Mouse (Mus musculus): Measurements from ENCODE around the gene Arid1b. TPM values are rescaled to one million over a fixed set of nuclear protein-coding genes. Genes with fewer than 3 reads are reported as not detected.
A peak's percentile ranks its signal among the peaks of the same experiment; 100 is the strongest.

Arid1b gene
- polyA plus RNA-seq, 1 experiment, result 9.1 TPM

- TF ChIP-seq MAX (IDR thresholded peaks at IDR 0.05) (no peak), CTCF (IDR thresholded peaks at IDR 0.05; ENCODE audit: control insufficient read depth, insufficient read depth, insufficient read length) (no peak), MYOG (IDR thresholded peaks at IDR 0.05; ENCODE audit: control insufficient read depth, extremely low read depth, insufficient read length) (no peak), USF1 (IDR thresholded peaks at IDR 0.05; ENCODE audit: low read depth) (no peak), CEBPB (IDR thresholded peaks at IDR 0.05; ENCODE audit: low read depth) (no peak), MYOD1 (IDR thresholded peaks at IDR 0.05; ENCODE audit: control insufficient read depth, insufficient read length, low read depth) (no peak), FOSL1 (IDR thresholded peaks at IDR 0.05; ENCODE audit: insufficient read depth, low read length, poor library complexity, severe bottlenecking) (no peak)
- no peak overlapping the region for H3K4me3 ChIP-seq (ENCODE audit: insufficient read depth, poor library complexity, severe bottlenecking)
Observed at GRCm38 (mm10) chr17:4990911-4991560, 3.1 kb upstream of the Arid1b start.

DNA sequence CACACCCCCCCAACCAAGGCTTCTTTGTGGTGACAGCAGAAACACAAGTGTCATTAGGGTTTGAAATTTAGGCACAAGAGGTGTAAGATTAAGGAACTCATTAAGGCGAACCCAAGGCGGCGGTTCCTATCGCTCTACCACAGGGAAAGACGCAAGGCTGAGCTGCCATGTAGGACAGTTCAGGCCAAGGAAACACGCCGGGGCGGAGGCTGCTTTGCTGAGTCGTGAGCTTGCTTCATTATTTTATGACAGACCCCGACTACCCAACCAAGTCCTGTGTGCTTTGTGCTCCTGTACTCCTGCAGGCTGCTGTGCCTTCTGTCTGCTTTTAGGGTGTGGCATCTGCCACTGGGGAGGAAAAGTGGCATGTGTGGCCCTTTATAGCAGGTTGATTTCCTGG, 2.5 kb upstream of the Arid1b start:
- TF ChIP-seq FOSL1 (IDR thresholded peaks at IDR 0.05; ENCODE audit: insufficient read depth, low read length, poor library complexity, severe bottlenecking) (no peak), MYOG (IDR thresholded peaks at IDR 0.05; ENCODE audit: control insufficient read depth, extremely low read depth, insufficient read length) (no peak), MAX (IDR thresholded peaks at IDR 0.05) (no peak), USF1 (IDR thresholded peaks at IDR 0.05; ENCODE audit: low read depth) (no peak), CTCF (IDR thresholded peaks at IDR 0.05; ENCODE audit: control insufficient read depth, insufficient read depth, insufficient read length) (no peak), MYOD1 (IDR thresholded peaks at IDR 0.05; ENCODE audit: control insufficient read depth, insufficient read length, low read depth) (no peak), CEBPB (IDR thresholded peaks at IDR 0.05; ENCODE audit: low read depth) (no peak)
- no peaks in the 10 kb centered on the region for H3K27me3 ChIP-seq (ENCODE audit: control insufficient read depth, insufficient read depth, insufficient read length)
- H3K36me3 ChIP-seq (ENCODE audit: control insufficient read depth, insufficient read depth), result no peaks in the 10 kb centered on the region
- no peak overlapping the region for H3K4me3 ChIP-seq (ENCODE audit: insufficient read depth, poor library complexity, severe bottlenecking)
- peaks cover under 1% of the 10 kb centered on the region for H3K79me3 ChIP-seq (ENCODE audit: low read depth)
- H3ac ChIP-seq (ENCODE audit: control insufficient read depth, insufficient read length, low read depth), result no peak overlapping the region
- H3K79me2 ChIP-seq (ENCODE audit: control insufficient read depth, insufficient read depth), result peaks cover 8% of the 10 kb centered on the region

More at GRCm38 (mm10) chr17:4990911-4991560, 3.1 kb upstream of the Arid1b start:
- H3K79me2 ChIP-seq (ENCODE audit: control insufficient read depth, insufficient read depth), result peaks cover 3% of the 10 kb centered on the region
- no peaks in the 10 kb centered on the region for H3K79me3 ChIP-seq (ENCODE audit: low read depth)
- H3K27me3 ChIP-seq (ENCODE audit: control insufficient read depth, insufficient read depth, insufficient read length), result no peaks in the 10 kb centered on the region
- H3K36me3 ChIP-seq (ENCODE audit: control insufficient read depth, insufficient read depth), result no peaks in the 10 kb centered on the region
- H3ac ChIP-seq (ENCODE audit: control insufficient read depth, insufficient read length, low read depth), result no peak overlapping the region

- Histone ChIP-seq H3K27me3 (ENCODE audit: control insufficient read depth, insufficient read depth, insufficient read length) (no peaks in the 10 kb centered on the region), H3K79me2 (ENCODE audit: control insufficient read depth, insufficient read depth) (peaks cover 27% of the 10 kb centered on the region), H3K79me3 (ENCODE audit: low read depth) (peaks cover 18% of the 10 kb centered on the region), H3ac (ENCODE audit: control insufficient read depth, insufficient read length, low read depth) (peak overlapping the region; percentile 88), H3K36me3 (ENCODE audit: control insufficient read depth, insufficient read depth) (no peaks in the 10 kb centered on the region), H3K4me3 (ENCODE audit: insufficient read depth, poor library complexity, severe bottlenecking) (peak overlapping the region; percentile 64)
- TF ChIP-seq CTCF (IDR thresholded peaks at IDR 0.05; ENCODE audit: control insufficient read depth, insufficient read depth, insufficient read length) (no peak), MYOD1 (IDR thresholded peaks at IDR 0.05; ENCODE audit: control insufficient read depth, insufficient read length, low read depth) (no peak), FOSL1 (IDR thresholded peaks at IDR 0.05; ENCODE audit: insufficient read depth, low read length, poor library complexity, severe bottlenecking) (no peak), USF1 (IDR thresholded peaks at IDR 0.05; ENCODE audit: low read depth) (no peak), MYOG (IDR thresholded peaks at IDR 0.05; ENCODE audit: control insufficient read depth, extremely low read depth, insufficient read length) (no peak), CEBPB (IDR thresholded peaks at IDR 0.05; ENCODE audit: low read depth) (no peak), MAX (IDR thresholded peaks at IDR 0.05) (no peak)
Observed at GRCm38 (mm10) chr17:4993497-4993839, 664 bp upstream of the Arid1b start.

DNA sequence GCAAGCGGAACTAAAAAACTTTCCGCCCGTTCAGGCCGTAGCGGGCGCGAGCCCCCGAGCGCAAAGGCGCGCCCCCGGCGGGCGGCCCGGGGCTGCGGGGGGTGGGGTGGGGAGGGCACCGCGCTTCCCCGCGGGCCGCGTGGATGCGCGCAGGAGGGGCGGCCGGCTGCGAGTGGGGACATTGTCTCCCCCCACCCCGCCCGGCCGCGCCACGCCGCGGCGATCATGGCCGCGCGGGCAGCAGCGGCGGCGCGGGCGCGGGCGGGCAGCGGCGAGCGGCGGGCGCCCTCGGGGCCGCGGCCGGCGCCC, 326 bp downstream of the Arid1b start:
- Histone ChIP-seq H3K36me3 (ENCODE audit: control insufficient read depth, insufficient read depth) (no peaks in the 10 kb centered on the region), H3K79me3 (ENCODE audit: low read depth) (peaks cover 28% of the 10 kb centered on the region), H3K79me2 (ENCODE audit: control insufficient read depth, insufficient read depth) (peaks cover 37% of the 10 kb centered on the region), H3ac (ENCODE audit: control insufficient read depth, insufficient read length, low read depth) (peak overlapping the region; percentile 88), H3K27me3 (ENCODE audit: control insufficient read depth, insufficient read depth, insufficient read length) (no peaks in the 10 kb centered on the region), H3K4me3 (ENCODE audit: insufficient read depth, poor library complexity, severe bottlenecking) (peak overlapping the region; percentile 64)
- TF ChIP-seq USF1 (IDR thresholded peaks at IDR 0.05; ENCODE audit: low read depth), result no peak
- no peak for TF ChIP-seq MAX (IDR thresholded peaks at IDR 0.05)
- TF ChIP-seq MYOD1 (IDR thresholded peaks at IDR 0.05; ENCODE audit: control insufficient read depth, insufficient read length, low read depth), result no peak
- no peak for TF ChIP-seq FOSL1 (IDR thresholded peaks at IDR 0.05; ENCODE audit: insufficient read depth, low read length, poor library complexity, severe bottlenecking)
- TF ChIP-seq MYOG (IDR thresholded peaks at IDR 0.05; ENCODE audit: control insufficient read depth, extremely low read depth, insufficient read length), result no peak
- no peak for TF ChIP-seq CTCF (IDR thresholded peaks at IDR 0.05; ENCODE audit: control insufficient read depth, insufficient read depth, insufficient read length)
- no peak for TF ChIP-seq CEBPB (IDR thresholded peaks at IDR 0.05; ENCODE audit: low read depth)

- Histone ChIP-seq H3K36me3 (ENCODE audit: control insufficient read depth, insufficient read depth) (no peaks in the 10 kb centered on the region), H3K4me3 (ENCODE audit: insufficient read depth, poor library complexity, severe bottlenecking) (peak overlapping the region; percentile 64), H3K79me2 (ENCODE audit: control insufficient read depth, insufficient read depth) (peaks cover 42% of the 10 kb centered on the region), H3K27me3 (ENCODE audit: control insufficient read depth, insufficient read depth, insufficient read length) (no peaks in the 10 kb centered on the region), H3ac (ENCODE audit: control insufficient read depth, insufficient read length, low read depth) (peak overlapping the region; percentile 88), H3K79me3 (ENCODE audit: low read depth) (peaks cover 33% of the 10 kb centered on the region)
- TF ChIP-seq MAX (IDR thresholded peaks at IDR 0.05) (no peak), FOSL1 (IDR thresholded peaks at IDR 0.05; ENCODE audit: insufficient read depth, low read length, poor library complexity, severe bottlenecking) (no peak), MYOD1 (IDR thresholded peaks at IDR 0.05; ENCODE audit: control insufficient read depth, insufficient read length, low read depth) (no peak), MYOG (IDR thresholded peaks at IDR 0.05; ENCODE audit: control insufficient read depth, extremely low read depth, insufficient read length) (no peak), CEBPB (IDR thresholded peaks at IDR 0.05; ENCODE audit: low read depth) (no peak), USF1 (IDR thresholded peaks at IDR 0.05; ENCODE audit: low read depth) (no peak)
Observed at GRCm38 (mm10) chr17:4994813-4995560, 855 bp downstream of the Arid1b start.
